Mouse (Mus musculus): ENCODE data around the gene Ndufaf2.

GRCm38 (mm10) chr13:107954445-107955261 lies 203.8 kb downstream of the Ndufaf2 start:
- no peak for TF ChIP-seq CTCF (IDR thresholded peaks at IDR 0.05; ENCODE audit: extremely low read depth, insufficient read depth, insufficient read length, insufficient replicate concordance)
- no peak for TF ChIP-seq POLR2A (IDR thresholded peaks at IDR 0.05; ENCODE audit: low read depth, low read length)
